Mouse (Mus musculus) CD4-positive, CD25-positive, alpha-beta regulatory T cell, adult 2 months (primary cell): ENCODE measurements around the gene Spag7.

Experiments
- DNase-seq: peaks from one replicate; pipeline ENCODE4 v3.0.0-alpha.2; 2012; ENCODE audit warnings: low read depth, low spot score

The Spag7 gene

GRCm38 (mm10) chr11:70681170-70681569 is 12.0 kb upstream of the Spag7 start:
- DNase-seq, result no peak

- DNase-seq, result no peak
Observed at GRCm38 (mm10) chr11:70679894-70680293, 10.7 kb upstream of the Spag7 start.

GRCm38 (mm10) chr11:70679361-70679760 is 10.1 kb upstream of the Spag7 start:
- no peak for DNase-seq

- no peak for DNase-seq
Observed at GRCm38 (mm10) chr11:70678576-70678975, 9.4 kb upstream of the Spag7 start.

- no peak for DNase-seq
Observed at GRCm38 (mm10) chr11:70678092-70678491, 8.9 kb upstream of the Spag7 start.

- DNase-seq, result no peak
Observed at GRCm38 (mm10) chr11:70674501-70674900, 5.3 kb upstream of the Spag7 start.

GRCm38 (mm10) chr11:70674014-70674413 is 4.8 kb upstream of the Spag7 start:
- no peak for DNase-seq

- DNase-seq, result no peak
Observed at GRCm38 (mm10) chr11:70671333-70672047, 2.3 kb upstream of the Spag7 start.

GRCm38 (mm10) chr11:70670483-70670882 is 1.3 kb upstream of the Spag7 start:
- DNase-seq, result no peak

- DNase-seq, result peak; percentile 91
Observed at GRCm38 (mm10) chr11:70669582-70670345, 548 bp upstream of the Spag7 start.

GRCm38 (mm10) chr11:70668335-70668770 is 863 bp downstream of the Spag7 start:
- DNase-seq, result no peak

- no peak for DNase-seq
Observed at GRCm38 (mm10) chr11:70667271-70668150, 1.7 kb downstream of the Spag7 start.

- DNase-seq, result no peak
Observed at GRCm38 (mm10) chr11:70666687-70667086, 2.5 kb downstream of the Spag7 start.

GRCm38 (mm10) chr11:70664741-70665140 is 4.5 kb downstream of the Spag7 start:
- peak; percentile 43 for DNase-seq

GRCm38 (mm10) chr11:70663957-70664356 is 5.3 kb downstream of the Spag7 start:
- DNase-seq, result no peak

- DNase-seq, result no peak
Observed at GRCm38 (mm10) chr11:70663101-70663500, 6.1 kb downstream of the Spag7 start.

GRCm38 (mm10) chr11:70660571-70660970 is 8.6 kb downstream of the Spag7 start:
- no peak for DNase-seq

- no peak for DNase-seq
Observed at GRCm38 (mm10) chr11:70658942-70659341, 10.3 kb downstream of the Spag7 start.

GRCm38 (mm10) chr11:70658521-70658920 is 10.7 kb downstream of the Spag7 start:
- no peak for DNase-seq

GRCm38 (mm10) chr11:70657991-70658390 is 11.2 kb downstream of the Spag7 start:
- no peak for DNase-seq

- DNase-seq, result peak; percentile 30
Observed at GRCm38 (mm10) chr11:70657573-70657972, 11.6 kb downstream of the Spag7 start.

GRCm38 (mm10) chr11:70656964-70657363 is 12.3 kb downstream of the Spag7 start, which contains the start of gene Eno3:
Gene Eno3 (plus strand): TSS chr11:70657202.
- DNase-seq, result no peak
